Mouse (Mus musculus): Measurements from ENCODE around the gene Maip1. TPM values are rescaled to one million over a fixed set of nuclear protein-coding genes. Genes with fewer than 3 reads are reported as not detected.

Gene Maip1
- polyA plus RNA-seq, 1 experiment from 2014 or later, result 13.7 TPM

- H3K27me3 ChIP-seq (replicated peaks; ENCODE audit: control insufficient read depth, insufficient read depth, low read length), result no peaks in the 10 kb centered on the region
- no peaks in the 10 kb centered on the region for H3K4me1 ChIP-seq (replicated peaks; ENCODE audit: control insufficient read depth, insufficient read depth, low read length)
- H3K4me3 ChIP-seq (ENCODE audit: low read depth, low read length), result no peak overlapping the region
- H3K4me2 ChIP-seq (replicated peaks; ENCODE audit: low read depth), result no peak overlapping the region
- peaks cover 20% of the 10 kb centered on the region for H3K36me3 ChIP-seq (ENCODE audit: control insufficient read depth, insufficient read depth)
- ATAC-seq, result no peak
- whole genome bisulfite sequencing, result 85% methylated on average over 2 of the region's 2 CpGs
- no peak overlapping the region for H3K9ac ChIP-seq (ENCODE audit: low read depth, low read length)
- no peak overlapping the region for H3K27ac ChIP-seq (ENCODE audit: low read depth, low read length)
- no peak for TF ChIP-seq CTCF (IDR thresholded peaks at IDR 0.05; ENCODE audit: low read depth)
- H3K9me3 ChIP-seq (ENCODE audit: control insufficient read depth), result no peaks in the 10 kb centered on the region
Measured at GRCm38 (mm10) chr1:57408994-57409393, 2.9 kb downstream of the Maip1 start.

- no peak overlapping the region for H3K9ac ChIP-seq (ENCODE audit: low read depth, low read length)
- ATAC-seq, result no peak
- WGBS, result 93% methylated on average over 2 of the region's 2 CpGs
- no peak overlapping the region for H3K27ac ChIP-seq (ENCODE audit: low read depth, low read length)
- no peak overlapping the region for H3K4me3 ChIP-seq (ENCODE audit: low read depth, low read length)
- H3K9me3 ChIP-seq (ENCODE audit: control insufficient read depth), result no peaks in the 10 kb centered on the region
- no peaks in the 10 kb centered on the region for H3K4me1 ChIP-seq (replicated peaks; ENCODE audit: control insufficient read depth, insufficient read depth, low read length)
- peaks cover 45% of the 10 kb centered on the region for H3K36me3 ChIP-seq (ENCODE audit: control insufficient read depth, insufficient read depth)
- no peaks in the 10 kb centered on the region for H3K27me3 ChIP-seq (replicated peaks; ENCODE audit: control insufficient read depth, insufficient read depth, low read length)
- no peak overlapping the region for H3K4me2 ChIP-seq (replicated peaks; ENCODE audit: low read depth)
- no peak for TF ChIP-seq CTCF (IDR thresholded peaks at IDR 0.05; ENCODE audit: low read depth)
Measured at GRCm38 (mm10) chr1:57413397-57413796, 7.3 kb downstream of the Maip1 start.

GRCm38 (mm10) chr1:57423696-57424095 is 17.6 kb downstream of the Maip1 start:
- no peaks in the 10 kb centered on the region for H3K9me3 ChIP-seq (ENCODE audit: control insufficient read depth)

GRCm38 (mm10) chr1:57428368-57429308 is 22.5 kb downstream of the Maip1 start:
- no peak overlapping the region for H3K4me3 ChIP-seq (ENCODE audit: low read depth, low read length)

More at GRCm38 (mm10) chr1:57423696-57424095, 17.6 kb downstream of the Maip1 start:
- no peak for ATAC-seq
- Histone ChIP-seq H3K9ac (ENCODE audit: low read depth, low read length) (no peak overlapping the region), H3K27ac (ENCODE audit: low read depth, low read length) (no peak overlapping the region), H3K27me3 (replicated peaks; ENCODE audit: control insufficient read depth, insufficient read depth, low read length) (no peaks in the 10 kb centered on the region), H3K4me2 (replicated peaks; ENCODE audit: low read depth) (no peak overlapping the region), H3K36me3 (ENCODE audit: control insufficient read depth, insufficient read depth) (no peaks in the 10 kb centered on the region), H3K4me1 (replicated peaks; ENCODE audit: control insufficient read depth, insufficient read depth, low read length) (no peaks in the 10 kb centered on the region), H3K4me3 (ENCODE audit: low read depth, low read length) (no peak overlapping the region)
- TF ChIP-seq CTCF (IDR thresholded peaks at IDR 0.05; ENCODE audit: low read depth), result peak; percentile 85
- WGBS, result 2% methylated on average over 1 of the region's 1 CpGs

GRCm38 (mm10) chr1:57429786-57430483 is 23.8 kb downstream of the Maip1 start:
- Histone ChIP-seq H3K4me1 (replicated peaks; ENCODE audit: control insufficient read depth, insufficient read depth, low read length) (no peaks in the 10 kb centered on the region), H3K4me2 (replicated peaks; ENCODE audit: low read depth) (peak overlapping the region; percentile 43), H3K27ac (ENCODE audit: low read depth, low read length) (no peak overlapping the region), H3K27me3 (replicated peaks; ENCODE audit: control insufficient read depth, insufficient read depth, low read length) (no peaks in the 10 kb centered on the region), H3K9ac (ENCODE audit: low read depth, low read length) (no peak overlapping the region), H3K9me3 (ENCODE audit: control insufficient read depth) (no peaks in the 10 kb centered on the region), H3K4me3 (ENCODE audit: low read depth, low read length) (0 out of 2 replicates have a peak overlapping the region, but pooled peaks have one; percentile 0), H3K36me3 (ENCODE audit: control insufficient read depth, insufficient read depth) (no peaks in the 10 kb centered on the region)
- ATAC-seq, result no peak
- WGBS, result 13% methylated on average over 12 of the region's 12 CpGs
- TF ChIP-seq CTCF (IDR thresholded peaks at IDR 0.05; ENCODE audit: low read depth), result peak; percentile 18; the same call in 1 of the 2 replicates

More at GRCm38 (mm10) chr1:57428368-57429308, 22.5 kb downstream of the Maip1 start:
- WGBS, result 54% methylated on average over 16 of the region's 16 CpGs
- peak overlapping the region; percentile 46 for H3K4me2 ChIP-seq (replicated peaks; ENCODE audit: low read depth)
- H3K9me3 ChIP-seq (ENCODE audit: control insufficient read depth), result no peaks in the 10 kb centered on the region
- no peaks in the 10 kb centered on the region for H3K36me3 ChIP-seq (ENCODE audit: control insufficient read depth, insufficient read depth)
- no peak overlapping the region for H3K9ac ChIP-seq (ENCODE audit: low read depth, low read length)
- no peak overlapping the region for H3K27ac ChIP-seq (ENCODE audit: low read depth, low read length)
- H3K27me3 ChIP-seq (replicated peaks; ENCODE audit: control insufficient read depth, insufficient read depth, low read length), result no peaks in the 10 kb centered on the region
- H3K4me1 ChIP-seq (replicated peaks; ENCODE audit: control insufficient read depth, insufficient read depth, low read length), result no peaks in the 10 kb centered on the region
- ATAC-seq, result no peak
- peak; percentile 89 for TF ChIP-seq CTCF (IDR thresholded peaks at IDR 0.05; ENCODE audit: low read depth)

- Histone ChIP-seq H3K27ac (ENCODE audit: low read depth, low read length) (no peak overlapping the region), H3K4me2 (replicated peaks; ENCODE audit: low read depth) (no peak overlapping the region), H3K4me3 (ENCODE audit: low read depth, low read length) (no peak overlapping the region), H3K4me1 (replicated peaks; ENCODE audit: control insufficient read depth, insufficient read depth, low read length) (no peaks in the 10 kb centered on the region), H3K36me3 (ENCODE audit: control insufficient read depth, insufficient read depth) (no peaks in the 10 kb centered on the region), H3K9ac (ENCODE audit: low read depth, low read length) (no peak overlapping the region), H3K9me3 (ENCODE audit: control insufficient read depth) (no peaks in the 10 kb centered on the region), H3K27me3 (replicated peaks; ENCODE audit: control insufficient read depth, insufficient read depth, low read length) (no peaks in the 10 kb centered on the region)
- 90% methylated on average over 7 of the region's 7 CpGs for WGBS
- TF ChIP-seq CTCF (IDR thresholded peaks at IDR 0.05; ENCODE audit: low read depth), result no peak
- no peak for ATAC-seq
Measured at GRCm38 (mm10) chr1:57433141-57433540, 27.0 kb downstream of the Maip1 start.
